Mouse (Mus musculus) hindbrain, postnatal 0 days (tissue): ENCODE measurements around the gene Rhot2. TPM values are rescaled to one million over a fixed set of nuclear protein-coding genes. Genes with fewer than 3 reads are reported as not detected.

Experiments
- ATAC-seq: fragments of 200-750 bp; cut with Nextera tagmentation; 2 replicates; pipeline ENCODE4 v1.8.0; 2017; ENCODE audit warnings: mild to moderate bottlenecking, moderate TSS enrichment, moderate library complexity
- DNase-seq: peaks from one replicate; pipeline ENCODE4 v3.0.0-alpha.2; 2015; ENCODE audit warnings: low spot score
- H3K27ac ChIP-seq: fragments of 300-500 bp; sonication (generic); 2 replicates; pipeline ENCODE4 v1.5.1; 2014; ENCODE audit warnings: mild to moderate bottlenecking
- H3K27me3 ChIP-seq: fragments of 300-500 bp; sonication (generic); 2 replicates; pipeline ENCODE4 v1.6.1; 2014; ENCODE audit warnings: low read length, mixed read lengths; ENCODE audit not compliant: insufficient read depth
- H3K36me3 ChIP-seq: fragments of 300-500 bp; sonication (generic); 2 replicates; pipeline ENCODE4 v1.6.1; 2014; ENCODE audit warnings: low read length, mixed read lengths; ENCODE audit not compliant: insufficient read depth
- H3K4me1 ChIP-seq: fragments of 300-500 bp; sonication (generic); 2 replicates; pipeline ENCODE4 v1.6.1; 2014; ENCODE audit warnings: antibody characterized with exemption, low read length, mixed read lengths; ENCODE audit not compliant: insufficient read depth
- H3K4me2 ChIP-seq: fragments of 300-500 bp; sonication (generic); 2 replicates; pipeline ENCODE4 v1.6.1; 2014; ENCODE audit warnings: low read depth, mild to moderate bottlenecking, low read length, moderate library complexity, mixed read lengths
- H3K4me3 ChIP-seq: fragments of 300-500 bp; sonication (generic); 2 replicates; pipeline ENCODE4 v1.5.1; 2014; ENCODE audit warnings: low read length
- H3K9ac ChIP-seq: fragments of 300-500 bp; sonication (generic); replicated peaks from 2 replicates; pipeline ENCODE4 v1.6.1; 2014; ENCODE audit warnings: mild to moderate bottlenecking, low read length, moderate library complexity, mixed read lengths
- H3K9me3 ChIP-seq: fragments of 300-500 bp; sonication (generic); 2 replicates; pipeline ENCODE4 v1.6.1; 2016; ENCODE audit warnings: low read length, mixed read lengths
- CTCF ChIP-seq: IDR thresholded peaks from 2 replicates; pipeline ENCODE4 v1.5.1; 2016; ENCODE audit warnings: antibody characterized with exemption, control low read depth, low read depth
- WGBS: fragments of 180-500 bp; shearing (Covaris S2); extraction: QIAGEN DNeasy Blood & Tissue Kit; methylation state at CpG from one replicate; pipeline ENCODE4 v1.1.7; 2014; 5-methylcytosine and 5-hydroxymethylcytosine counted together
- polyA plus RNA-seq: library from polyadenylated mRNA; unstranded; fragments of >200 nt; fragmentation: Nextera tagmentation; extraction: Ambion mirVana; gene quantifications from 2 replicates; pipeline ENCODE4 v1.2.1, GENCODE M21; 2015
- total RNA-seq: library from RNA; depleted of rRNA; stranded (reverse); fragments of >200 nt; gene quantifications from 2 replicates; pipeline ENCODE4 v1.2.3, GENCODE M21; 2014

Gene Rhot2
- total and polyA plus RNA-seq, 2 experiments from 2014 or later = 15.8 to 39.8 TPM

GRCm38 (mm10) chr17:25801029-25801428 is 43.6 kb downstream of the Rhot2 start:
- peak; percentile 38 for ATAC-seq

DNA sequence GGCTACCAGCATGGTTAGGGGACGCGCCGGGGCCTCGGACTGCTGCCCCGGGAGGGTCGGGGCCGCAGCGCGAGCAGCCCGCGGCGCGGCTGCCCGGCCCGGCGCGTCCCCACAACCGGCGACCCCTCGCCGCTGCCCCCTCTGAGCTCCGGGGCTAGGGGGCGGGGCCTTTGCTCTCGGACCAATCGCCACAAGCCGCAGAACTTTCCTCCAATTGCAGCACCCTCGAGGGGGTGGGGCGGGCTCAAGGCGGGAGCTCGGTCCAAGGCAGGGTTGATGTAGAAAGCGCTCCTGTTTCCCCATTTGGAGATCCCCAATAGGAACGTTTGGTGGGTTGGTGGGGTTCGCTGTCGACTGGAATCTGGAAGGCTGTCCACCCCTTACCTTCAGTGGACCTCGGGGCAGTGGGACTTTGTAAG is 47.7 kb downstream of the Rhot2 start, which contains the start of gene Metrn:
Gene Metrn (minus strand): TSS at position 186 of the 419 bp plus-strand sequence.
- Histone ChIP-seq H3K4me2 (peak within 1 kb of the TSS; percentile 75), H3K36me3 (no peaks in the 10 kb centered on the region), H3K9ac (peak within 1 kb of the TSS; percentile 60), H3K9me3 (no peaks in the 10 kb centered on the region), H3K4me3 (peak within 1 kb of the TSS; percentile 58), H3K4me1 (peaks cover 19% of the 10 kb centered on the region; the same call in 1 of the 2 replicates), H3K27me3 (no peaks in the 10 kb centered on the region), H3K27ac (peak within 1 kb of the TSS; percentile 79)
- no peak for TF ChIP-seq CTCF
- ATAC-seq (peak; percentile 75), DNase-seq (peak; percentile 88)
- WGBS = 1% methylated on average over 35 of the region's 35 CpGs

More at GRCm38 (mm10) chr17:25801029-25801428, 43.6 kb downstream of the Rhot2 start:
- DNase-seq = peak; percentile 86
- peak; percentile 86 for TF ChIP-seq CTCF
- Histone ChIP-seq H3K9me3 (no peaks in the 10 kb centered on the region), H3K27me3 (no peaks in the 10 kb centered on the region), H3K27ac (no peak overlapping the region), H3K4me3 (no peak overlapping the region), H3K9ac (no peak overlapping the region), H3K4me2 (no peak overlapping the region), H3K36me3 (no peaks in the 10 kb centered on the region), H3K4me1 (peaks cover 20% of the 10 kb centered on the region; the same call in 1 of the 2 replicates)
- 6% methylated on average over 6 of the region's 6 CpGs for WGBS

- H3K4me1 ChIP-seq = peaks cover 19% of the 10 kb centered on the region; the same call in 1 of the 2 replicates
- TF ChIP-seq CTCF = no peak
- H3K4me3 ChIP-seq = peak overlapping the region; percentile 58
- ATAC-seq (no peak), DNase-seq (peak; percentile 34)
- peak overlapping the region; percentile 75 for H3K4me2 ChIP-seq
- H3K27ac ChIP-seq = peak overlapping the region; percentile 79
- peak overlapping the region; percentile 60 for H3K9ac ChIP-seq
- no peaks in the 10 kb centered on the region for H3K36me3 ChIP-seq
- H3K9me3 ChIP-seq = no peaks in the 10 kb centered on the region
- H3K27me3 ChIP-seq = no peaks in the 10 kb centered on the region
- WGBS = 3% methylated on average over 37 of the region's 37 CpGs
These were observed 48.4 kb downstream of the Rhot2 start for GRCm38 (mm10) chr17:25796211-25796771.

DNA sequence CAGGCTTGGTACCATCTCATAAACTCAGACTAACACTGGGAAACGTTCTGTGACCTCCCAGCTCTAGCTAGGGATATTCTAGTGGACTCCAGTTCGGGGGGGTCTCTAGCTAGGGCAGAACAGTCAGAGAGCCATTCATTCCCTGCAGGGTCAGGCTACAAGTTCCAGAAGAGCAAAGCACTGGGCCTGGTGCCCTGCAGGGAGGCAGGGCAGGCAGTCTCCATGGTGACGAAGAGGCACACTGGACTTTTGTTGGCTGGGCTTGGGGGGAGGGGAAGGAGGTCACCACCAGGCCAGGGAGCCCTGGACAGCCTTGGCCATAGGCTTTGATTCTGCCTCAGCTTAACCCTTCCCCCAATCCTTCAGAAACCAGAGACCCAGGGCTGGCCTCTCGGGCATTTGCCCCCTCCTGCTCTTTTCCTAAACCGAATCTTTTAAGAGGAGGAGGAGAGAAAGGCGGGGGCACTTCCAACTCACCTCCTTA is 49.0 kb downstream of the Rhot2 start, which contains the start of gene AC134908.4:
Gene AC134908.4 (minus strand): TSS at position 51 of the 484 bp plus-strand sequence.
- WGBS = 8% methylated on average over 6 of the region's 6 CpGs
- no peaks in the 10 kb centered on the region for H3K9me3 ChIP-seq
- peak within 1 kb of the TSS; percentile 75 for H3K4me2 ChIP-seq
- H3K9ac ChIP-seq = peak within 1 kb of the TSS; percentile 60
- peak; percentile 79 for DNase-seq
- TF ChIP-seq CTCF = no peak
- peak; percentile 70 for ATAC-seq
- H3K27me3 ChIP-seq = no peaks in the 10 kb centered on the region
- H3K36me3 ChIP-seq = no peaks in the 10 kb centered on the region
- peak within 1 kb of the TSS; percentile 58 for H3K4me3 ChIP-seq
- peak within 1 kb of the TSS; percentile 94 for H3K27ac ChIP-seq
- peaks cover 19% of the 10 kb centered on the region; the same call in 1 of the 2 replicates for H3K4me1 ChIP-seq

DNA sequence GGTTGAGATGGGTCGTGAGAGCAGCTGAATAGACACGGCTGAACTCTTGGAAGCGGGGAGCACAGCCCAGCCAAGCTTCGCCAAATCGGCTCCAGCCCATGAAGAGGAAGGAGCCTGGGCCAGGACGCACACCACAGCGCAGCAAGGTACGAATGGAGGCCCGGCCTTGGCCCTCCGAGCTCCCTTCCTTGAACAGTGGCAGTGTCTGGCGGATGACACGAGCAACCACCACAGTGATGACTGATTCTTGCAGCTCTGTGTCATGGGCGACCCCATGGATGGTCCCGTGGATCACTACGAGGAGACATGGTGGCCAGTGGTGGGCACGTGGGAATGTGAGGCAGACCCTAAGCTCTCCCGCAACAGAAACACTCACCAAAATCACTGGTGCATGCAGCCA is 49.7 kb downstream of the Rhot2 start:
- Histone ChIP-seq H3K9ac (peak overlapping the region; percentile 28), H3K4me2 (peak overlapping the region; percentile 75), H3K27ac (peak overlapping the region; percentile 94), H3K4me3 (peak overlapping the region; percentile 14; the same call in 1 of the 2 replicates), H3K4me1 (peaks cover 19% of the 10 kb centered on the region; the same call in 1 of the 2 replicates), H3K36me3 (no peaks in the 10 kb centered on the region), H3K9me3 (no peaks in the 10 kb centered on the region), H3K27me3 (no peaks in the 10 kb centered on the region)
- no peak for TF ChIP-seq CTCF
- no peak for DNase-seq
- 37% methylated on average over 17 of the region's 17 CpGs for WGBS
- no peak for ATAC-seq

DNA sequence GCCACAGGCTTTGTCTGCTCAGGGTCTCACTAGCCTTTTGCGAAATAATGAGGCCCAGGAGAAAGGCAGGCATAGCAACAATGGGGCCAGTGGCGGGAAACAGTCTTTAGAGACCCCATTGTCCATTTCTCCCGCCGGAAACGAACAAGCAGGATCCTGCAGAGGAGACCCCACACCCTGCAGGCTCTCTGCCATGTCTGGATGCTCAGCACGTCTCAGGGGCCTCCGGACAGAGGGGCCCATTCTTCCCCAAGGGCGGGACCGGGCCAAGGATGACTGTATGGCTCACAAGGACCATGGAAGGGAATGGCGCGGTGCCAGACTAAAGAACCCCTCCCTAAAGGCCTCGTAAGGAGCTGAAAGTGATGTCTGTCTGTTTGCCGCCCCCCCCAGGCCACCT is 50.5 kb downstream of the Rhot2 start:
- H3K27me3 ChIP-seq = no peaks in the 10 kb centered on the region
- no peak for ATAC-seq
- no peak for TF ChIP-seq CTCF
- peak overlapping the region; percentile 75 for H3K4me2 ChIP-seq
- peak; percentile 55 for DNase-seq
- H3K9me3 ChIP-seq = no peaks in the 10 kb centered on the region
- peaks cover 4% of the 10 kb centered on the region; the same call in 1 of the 2 replicates for H3K36me3 ChIP-seq
- peaks cover 19% of the 10 kb centered on the region; the same call in 1 of the 2 replicates for H3K4me1 ChIP-seq
- WGBS = 16% methylated on average over 13 of the region's 13 CpGs
- H3K27ac ChIP-seq = peak overlapping the region; percentile 94
- H3K4me3 ChIP-seq = no peak overlapping the region
- 0 out of 2 replicates have a peak overlapping the region, but pooled peaks have one; percentile 3 for H3K9ac ChIP-seq
